Mouse (Mus musculus): Measurements from ENCODE around the gene Hrc.

- TF ChIP-seq TCF12 (IDR thresholded peaks at IDR 0.05; ENCODE audit: insufficient read depth, poor library complexity, severe bottlenecking) (no peak), POLR2A (IDR thresholded peaks at IDR 0.05; ENCODE audit: insufficient read length, low read depth) (no peak), CEBPB (IDR thresholded peaks at IDR 0.05; ENCODE audit: insufficient read depth, poor library complexity, severe bottlenecking) (no peak), E2F4 (IDR thresholded peaks at IDR 0.05; ENCODE audit: insufficient read depth) (no peak), MAX (IDR thresholded peaks at IDR 0.05; ENCODE audit: low read depth) (no peak), POLR2AphosphoS2 (IDR thresholded peaks at IDR 0.05; ENCODE audit: insufficient read length, low read depth) (no peak), MYOG (IDR thresholded peaks at IDR 0.05; ENCODE audit: control insufficient read depth in 1 of 3, insufficient read depth in 1 of 3, insufficient read length in 2 of 3, low read depth in 2 of 3) (no peak), USF1 (IDR thresholded peaks at IDR 0.05; ENCODE audit: low read depth) (no peak)
These were observed 20.4 kb downstream of the Hrc start for GRCm38 (mm10) chr7:45355318-45356020.

All from myocyte (in vitro differentiated cells).